Mouse (Mus musculus) mesoderm, embryonic 11.5 days (tissue): Measurements from ENCODE around the gene Mprip.
"Not testable (repeated sequence)": the region's sequence is repeated elsewhere in the genome, so short reads cannot be mapped to it uniquely, and the experiment has no call there.

Experiments
- DNase-seq: peaks from one replicate; pipeline ENCODE4 v3.0.0-alpha.2; 2012; ENCODE audit warnings: low read depth, low spot score

Mprip gene

GRCm38 (mm10) chr11:59661005-59661404 is at the start of gene Mprip:
Mprip (plus strand) TSS chr11:59661305.
- no peak for DNase-seq

- no peak for DNase-seq
These were observed 49.5 kb upstream of the Mprip start for GRCm38 (mm10) chr11:59611646-59612045.

- no peak for DNase-seq
These were observed 47.0 kb upstream of the Mprip start for GRCm38 (mm10) chr11:59614120-59614519.

GRCm38 (mm10) chr11:59616986-59617385 is 44.1 kb upstream of the Mprip start:
- DNase-seq = not testable (repeated sequence)

- DNase-seq = no peak
These were observed 38.9 kb upstream of the Mprip start for GRCm38 (mm10) chr11:59622214-59622613.

- DNase-seq = peak; percentile 56
These were observed 37.0 kb upstream of the Mprip start for GRCm38 (mm10) chr11:59624017-59624630.

GRCm38 (mm10) chr11:59626192-59626591 is 34.9 kb upstream of the Mprip start:
- no peak for DNase-seq

- no peak for DNase-seq
These were observed 32.9 kb upstream of the Mprip start for GRCm38 (mm10) chr11:59628177-59628576.

- no peak for DNase-seq
These were observed 31.2 kb upstream of the Mprip start for GRCm38 (mm10) chr11:59629871-59630270.

- no peak for DNase-seq
These were observed 29.1 kb upstream of the Mprip start for GRCm38 (mm10) chr11:59631980-59632379.

- peak; percentile 65 for DNase-seq
These were observed 28.1 kb upstream of the Mprip start for GRCm38 (mm10) chr11:59633037-59633436.

GRCm38 (mm10) chr11:59634001-59634660 is 27.0 kb upstream of the Mprip start:
- DNase-seq = no peak

- DNase-seq = no peak
These were observed 25.8 kb upstream of the Mprip start for GRCm38 (mm10) chr11:59635251-59635795.

GRCm38 (mm10) chr11:59635821-59636694 is 25.0 kb upstream of the Mprip start:
- no peak for DNase-seq

GRCm38 (mm10) chr11:59636695-59637414 is 24.2 kb upstream of the Mprip start:
- no peak for DNase-seq

- no peak for DNase-seq
These were observed 21.0 kb upstream of the Mprip start for GRCm38 (mm10) chr11:59639957-59640643.

- no peak for DNase-seq
These were observed 19.9 kb upstream of the Mprip start for GRCm38 (mm10) chr11:59641227-59641626.

GRCm38 (mm10) chr11:59642420-59642819 is 18.7 kb upstream of the Mprip start:
- no peak for DNase-seq

GRCm38 (mm10) chr11:59645036-59645435 is 16.1 kb upstream of the Mprip start:
- DNase-seq = no peak

- DNase-seq = no peak
These were observed 12.0 kb upstream of the Mprip start for GRCm38 (mm10) chr11:59649058-59649457.

GRCm38 (mm10) chr11:59653003-59653402 is 8.1 kb upstream of the Mprip start:
- no peak for DNase-seq
